Mouse (Mus musculus) cerebellum, postnatal 14 days (tissue): ENCODE measurements around the gene Fbxw7.

Source experiments
- DNase-seq, 2 experiments: peaks; one replicate each; pipeline ENCODE4 v3.0.0; 2021; ENCODE audit warnings: mixed read lengths in 2 of 2

Fbxw7 gene

DNA sequence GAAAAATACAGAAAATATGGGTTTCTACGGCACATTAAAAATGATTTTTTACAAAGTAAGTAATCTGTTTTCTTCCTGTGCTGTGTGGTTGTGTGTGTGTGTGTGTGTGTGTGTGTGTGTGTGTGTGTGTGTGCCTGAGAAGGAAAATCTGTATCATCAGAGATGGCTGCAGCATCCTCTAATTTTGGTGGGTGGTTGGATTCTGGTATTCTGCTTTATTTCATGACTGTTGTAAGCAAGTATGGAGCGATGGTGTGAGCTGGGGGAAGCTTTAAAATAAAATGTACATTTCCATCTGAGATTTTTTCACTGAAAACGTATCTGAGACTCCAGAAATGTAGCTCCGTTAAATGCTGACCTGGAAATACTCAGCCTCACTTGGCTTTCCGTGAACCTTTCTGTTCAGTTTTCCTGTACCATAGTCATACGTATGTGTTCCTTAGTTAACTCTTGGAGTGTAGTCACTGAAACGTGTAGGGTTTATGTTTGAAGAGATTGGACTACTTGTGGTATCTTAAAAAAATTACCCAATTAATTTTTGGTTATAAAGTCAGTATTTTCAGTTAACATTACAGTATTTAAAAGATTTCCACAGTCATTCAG lies 137.6 kb downstream of the Fbxw7 start:
- DNase-seq: no peak

DNA sequence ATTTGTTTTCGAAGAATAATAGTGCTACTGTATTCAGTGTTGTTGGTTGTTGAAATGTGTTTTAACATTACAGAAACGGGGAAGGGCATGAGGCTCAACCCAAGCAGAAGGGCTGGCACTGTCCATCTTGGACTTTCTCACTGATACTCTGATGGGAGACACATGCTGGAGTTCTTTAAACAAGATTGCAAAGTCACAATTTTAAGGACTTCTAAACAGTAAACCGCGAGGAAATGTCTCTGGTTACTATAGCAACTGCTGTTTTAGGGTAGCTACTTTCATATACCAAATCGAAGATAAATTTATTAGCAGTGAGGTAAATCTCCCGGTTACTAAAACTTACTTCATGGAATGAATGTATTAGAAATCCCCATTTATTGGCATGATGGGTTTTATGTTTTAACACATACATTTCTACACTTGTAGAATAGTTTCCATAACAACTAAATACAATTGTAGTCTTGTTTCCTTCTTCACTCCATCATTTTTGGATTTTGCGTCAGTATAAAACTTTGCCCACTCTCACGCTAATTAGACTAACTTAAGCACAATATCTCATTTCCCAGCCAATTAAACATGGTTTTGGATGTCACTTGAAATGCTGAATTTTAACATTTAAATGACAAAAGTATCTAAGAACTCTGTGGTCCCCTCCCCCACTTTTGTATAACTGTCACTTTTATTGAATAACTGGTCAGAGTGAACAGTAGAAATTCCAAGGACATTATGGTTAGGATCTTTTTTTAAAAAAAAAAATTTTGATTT lies 140.1 kb downstream of the Fbxw7 start:
- DNase-seq: no peak

DNA sequence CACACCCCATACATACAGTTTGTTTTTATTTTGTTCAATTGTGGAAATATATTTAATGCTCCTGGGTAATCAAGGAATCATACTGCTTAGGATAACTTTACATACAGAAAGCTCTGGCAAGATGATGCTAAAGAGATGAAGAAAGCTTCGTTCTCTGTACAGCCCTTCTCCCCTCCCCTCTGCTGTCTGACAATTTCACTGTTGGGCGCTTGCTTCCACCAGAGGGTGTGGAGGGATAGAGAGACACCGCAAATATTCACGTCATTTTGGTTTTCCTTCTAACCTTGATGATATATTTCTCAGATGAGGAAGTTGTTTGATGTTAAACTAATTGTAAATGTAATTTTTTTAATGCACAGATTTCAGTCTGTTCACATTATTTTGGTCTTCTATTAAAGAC lies 140.8 kb downstream of the Fbxw7 start:
- DNase-seq: peak; percentile 60 to 62

DNA sequence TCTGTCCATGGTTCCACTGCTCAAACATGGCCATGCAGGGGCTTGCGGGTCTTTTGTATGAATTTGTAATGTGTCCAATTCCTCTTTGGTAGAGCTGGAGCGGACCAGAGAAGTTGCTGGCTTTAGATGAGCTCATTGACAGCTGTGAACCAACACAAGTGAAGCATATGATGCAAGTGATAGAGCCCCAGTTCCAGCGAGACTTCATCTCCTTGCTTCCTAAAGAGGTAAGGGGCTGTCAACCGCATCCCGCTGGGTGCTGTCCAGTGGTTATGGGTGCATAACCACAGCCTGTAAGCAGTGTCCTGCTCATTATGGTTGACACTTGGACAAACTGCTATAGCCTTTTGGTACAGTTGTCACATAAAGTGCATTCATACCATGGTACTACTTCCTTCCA lies 150.1 kb downstream of the Fbxw7 start:
- no peak for DNase-seq

DNA sequence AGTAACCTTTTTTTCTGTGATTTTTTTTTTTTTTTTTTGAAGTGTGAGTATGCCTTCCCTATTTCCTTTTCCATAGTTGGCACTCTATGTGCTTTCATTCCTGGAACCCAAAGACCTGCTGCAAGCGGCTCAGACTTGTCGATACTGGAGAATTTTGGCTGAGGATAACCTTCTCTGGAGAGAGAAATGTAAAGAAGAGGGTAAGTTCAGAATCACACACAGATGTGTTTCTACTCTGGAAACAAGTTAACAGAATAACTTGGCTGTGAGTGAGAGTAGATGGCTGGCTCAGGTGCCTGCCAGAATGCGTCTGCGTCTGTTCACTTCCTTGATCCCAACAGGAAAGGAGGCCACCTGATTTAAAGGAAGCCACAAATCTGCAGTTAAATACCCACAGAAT lies 152.3 kb downstream of the Fbxw7 start:
- no peak for DNase-seq

DNA sequence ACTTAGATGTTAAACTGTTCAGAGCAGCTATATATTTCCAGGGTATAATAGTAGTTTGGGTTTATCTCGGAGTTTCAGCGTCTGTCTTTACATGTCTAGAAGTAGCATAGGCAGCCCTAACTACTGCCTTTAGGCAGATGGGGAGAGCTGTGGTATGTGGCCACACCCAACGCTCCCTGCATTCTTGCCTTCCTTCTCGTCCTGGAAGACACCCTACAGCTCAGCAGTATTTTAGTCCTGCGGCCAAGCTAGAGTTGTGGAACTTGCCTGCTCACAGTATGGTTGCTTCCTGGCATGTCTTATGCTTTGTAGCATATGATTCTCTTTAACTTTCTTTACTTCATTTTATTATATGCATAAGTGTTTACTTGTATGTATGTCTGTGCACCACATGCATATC lies 156.5 kb downstream of the Fbxw7 start:
- DNase-seq: no peak

DNA sequence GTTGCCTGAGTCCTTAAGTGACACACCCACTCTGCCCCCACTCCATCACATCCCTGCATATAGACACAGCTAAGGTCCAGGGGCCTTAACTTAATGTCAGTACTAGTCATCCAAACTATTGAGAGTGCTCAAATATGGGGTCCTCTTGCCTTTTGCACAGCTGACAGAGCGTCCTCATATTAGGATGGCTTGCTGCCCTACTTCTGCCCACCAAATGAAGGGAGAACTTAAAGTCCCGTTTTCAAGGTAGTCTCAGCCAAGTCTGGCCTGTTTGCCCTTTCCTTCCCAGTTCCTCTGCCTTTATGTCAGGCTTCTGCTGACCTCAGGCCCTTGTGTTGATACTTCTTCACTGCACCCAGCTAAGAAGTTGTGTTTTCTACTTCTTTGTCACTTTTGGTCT lies 157.8 kb downstream of the Fbxw7 start:
- DNase-seq: no peak

DNA sequence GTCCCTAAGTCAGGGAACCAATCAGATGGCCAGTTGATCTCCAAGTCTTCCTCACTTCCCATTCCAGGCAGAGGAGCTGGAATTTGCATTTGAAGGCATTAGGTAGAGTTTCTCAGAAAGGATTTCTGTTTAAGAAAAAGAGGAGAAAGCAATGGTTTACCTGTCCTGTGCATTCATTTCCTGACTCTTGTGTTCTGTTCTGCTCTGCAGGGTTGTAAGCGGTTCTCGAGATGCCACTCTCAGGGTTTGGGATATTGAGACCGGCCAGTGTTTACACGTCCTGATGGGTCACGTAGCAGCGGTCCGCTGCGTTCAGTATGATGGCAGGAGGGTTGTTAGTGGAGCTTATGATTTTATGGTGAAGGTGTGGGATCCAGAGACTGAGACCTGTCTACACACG lies 159.1 kb downstream of the Fbxw7 start:
- DNase-seq: no peak

DNA sequence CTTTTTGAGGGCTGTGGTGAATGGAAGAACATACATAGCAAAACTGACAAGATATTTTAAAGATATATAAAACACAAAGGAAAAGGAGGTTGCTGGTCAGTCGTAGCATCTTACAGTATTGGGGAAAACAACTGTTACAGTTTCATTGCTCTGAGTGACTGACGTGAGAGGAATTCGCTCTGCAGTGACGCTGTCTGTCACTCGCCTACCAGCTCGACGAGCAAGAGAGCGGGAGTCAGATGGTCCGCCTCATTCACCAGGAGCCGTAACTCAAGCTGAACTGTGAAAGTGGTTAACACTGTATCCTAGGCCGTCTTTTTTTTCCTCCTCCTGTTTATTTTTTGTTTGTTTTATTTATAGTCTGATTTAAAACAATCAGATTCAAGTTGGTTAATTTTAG lies 163.6 kb downstream of the Fbxw7 start:
- DNase-seq: no peak

DNA sequence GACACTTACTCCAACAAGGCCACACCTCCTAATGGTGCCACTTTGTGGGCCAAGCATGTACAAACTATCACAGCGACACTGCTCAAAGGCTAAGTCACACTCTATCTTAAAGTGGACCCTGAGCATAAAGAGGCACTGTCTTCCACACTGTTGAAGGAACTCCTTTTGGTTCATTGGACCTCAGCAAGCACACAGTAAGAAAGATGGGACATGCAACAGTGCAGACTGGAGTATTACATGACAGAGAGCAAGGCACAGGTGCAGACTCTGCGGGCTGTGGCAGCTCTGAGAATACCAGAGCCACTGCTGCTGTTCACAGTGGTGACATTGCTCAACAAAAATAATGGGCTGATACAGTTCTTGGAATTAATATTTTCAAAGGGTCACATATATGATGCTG lies 165.1 kb downstream of the Fbxw7 start:
- DNase-seq: no peak

DNA sequence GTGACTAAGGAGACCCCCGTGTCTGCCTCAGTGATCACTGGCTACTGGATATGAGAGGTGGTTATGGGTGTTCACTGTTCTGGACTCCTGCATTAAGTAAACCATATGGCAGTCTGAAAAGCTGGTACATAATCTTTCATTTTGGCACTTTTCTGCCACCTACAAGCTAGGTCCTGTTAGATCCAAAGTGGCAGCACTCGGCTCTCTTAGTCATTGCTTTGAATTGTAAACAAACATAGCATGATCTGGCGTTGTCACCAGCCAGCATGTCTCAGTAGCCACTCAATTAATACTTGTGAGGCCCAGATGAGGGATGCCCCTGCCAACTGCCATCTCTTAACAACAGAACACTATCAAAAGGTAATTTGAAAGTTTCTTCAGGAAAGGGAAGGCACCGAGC lies 167.6 kb downstream of the Fbxw7 start:
- no peak for DNase-seq

DNA sequence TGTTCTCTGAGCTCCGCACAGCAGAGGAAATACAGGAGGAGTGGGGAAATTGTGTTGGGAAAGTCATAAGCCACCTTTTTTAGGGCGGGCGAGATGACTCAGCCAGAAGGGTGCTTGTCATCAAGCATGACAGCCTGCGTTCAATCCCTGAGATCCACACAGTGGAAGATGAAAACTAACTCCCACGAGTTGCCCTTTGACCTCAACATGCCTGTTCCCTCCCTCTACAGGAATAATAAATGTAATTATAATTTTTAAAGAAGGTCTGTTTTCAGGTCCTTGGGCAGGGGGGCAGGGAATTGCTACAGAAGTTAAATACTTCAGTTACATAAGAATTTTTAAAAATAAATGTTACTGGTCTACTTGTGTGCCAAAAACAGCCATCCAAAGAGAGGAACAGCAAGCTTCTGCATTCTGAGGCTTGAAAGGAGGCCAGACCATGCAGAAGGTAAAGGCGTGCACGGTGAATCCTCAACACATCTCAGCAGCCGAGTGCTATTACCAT lies 170.1 kb downstream of the Fbxw7 start:
- DNase-seq: no peak

DNA sequence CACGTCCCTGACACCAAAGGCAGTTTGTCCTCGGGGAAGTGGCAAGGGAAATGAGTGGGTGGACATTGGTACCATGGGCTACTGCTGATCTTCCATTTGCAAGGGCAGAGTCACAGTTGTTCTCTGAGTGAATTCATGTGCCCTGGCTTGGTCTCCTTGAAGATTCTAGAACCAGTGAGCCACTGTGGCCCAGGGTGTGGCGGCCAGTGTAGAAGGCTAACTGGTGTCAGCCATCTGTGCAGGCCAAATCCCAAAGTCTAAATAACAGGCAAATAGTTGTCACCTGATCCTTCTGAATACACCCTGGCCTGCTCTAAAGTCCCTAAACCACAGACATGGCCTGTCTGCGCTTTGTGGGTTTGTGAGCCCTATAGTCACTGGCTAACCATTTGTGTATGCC lies 173.8 kb downstream of the Fbxw7 start:
- DNase-seq: no peak

DNA sequence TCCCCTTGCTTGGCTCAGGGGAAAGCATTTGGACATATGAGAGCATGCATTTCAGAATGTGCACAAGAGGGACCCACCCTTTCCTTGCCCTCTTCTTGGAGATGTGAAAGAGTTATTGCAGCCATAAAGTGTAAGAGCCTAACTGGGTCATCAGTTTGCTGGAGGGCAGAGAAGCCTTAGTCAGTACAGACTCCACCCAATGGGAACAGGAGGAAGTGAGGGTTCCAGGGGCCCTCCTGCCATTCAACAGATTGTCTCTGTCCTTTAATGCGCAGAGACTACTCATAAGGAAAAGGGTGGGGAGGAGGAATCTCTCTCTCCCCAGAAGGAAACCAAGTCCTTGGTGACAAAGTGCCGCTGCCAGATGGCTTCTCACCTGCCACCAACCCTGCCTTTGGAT lies 190.2 kb downstream of the Fbxw7 start:
- DNase-seq: no peak

DNA sequence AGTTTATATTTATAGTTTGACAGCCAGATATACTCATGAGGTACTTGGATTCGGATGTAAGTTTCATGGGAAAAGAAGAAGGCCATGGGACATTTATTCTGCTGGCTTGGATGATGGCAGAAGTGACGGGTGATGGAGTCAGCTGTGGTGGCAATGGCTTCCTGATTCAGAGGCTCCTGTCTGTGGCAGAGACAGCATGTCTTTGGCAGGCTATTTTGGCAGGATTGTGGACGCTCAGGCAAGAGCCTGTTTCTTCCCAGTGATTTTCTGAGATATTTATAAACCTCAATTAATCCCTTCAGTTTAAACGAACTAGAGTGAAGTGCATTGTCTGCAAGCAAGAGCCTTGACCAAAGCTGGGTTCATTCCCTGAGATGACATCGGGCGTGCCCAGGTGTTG lies 197.8 kb downstream of the Fbxw7 start:
- peak; percentile 37 to 45 for DNase-seq

DNA sequence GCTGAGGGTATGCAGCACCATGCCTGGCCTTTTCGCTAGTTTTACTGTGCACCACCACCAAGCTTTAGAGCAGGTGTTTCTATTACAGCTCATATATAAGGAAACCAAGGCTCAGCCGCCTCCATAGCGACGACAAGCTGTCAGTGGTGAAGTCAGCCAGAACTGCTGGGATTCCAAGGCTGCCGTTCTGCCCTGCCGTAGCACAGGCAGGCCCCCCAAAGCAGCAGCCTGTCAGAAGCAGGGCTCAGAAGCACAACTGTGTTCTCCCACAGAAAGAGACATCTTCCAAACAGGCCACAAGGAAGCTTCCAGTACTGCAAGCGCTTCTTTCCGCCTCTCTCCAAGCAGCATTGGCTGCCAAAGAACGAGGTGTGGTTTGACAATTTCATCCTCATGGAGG lies 200.6 kb downstream of the Fbxw7 start:
- DNase-seq: peak; percentile 36 to 51

DNA sequence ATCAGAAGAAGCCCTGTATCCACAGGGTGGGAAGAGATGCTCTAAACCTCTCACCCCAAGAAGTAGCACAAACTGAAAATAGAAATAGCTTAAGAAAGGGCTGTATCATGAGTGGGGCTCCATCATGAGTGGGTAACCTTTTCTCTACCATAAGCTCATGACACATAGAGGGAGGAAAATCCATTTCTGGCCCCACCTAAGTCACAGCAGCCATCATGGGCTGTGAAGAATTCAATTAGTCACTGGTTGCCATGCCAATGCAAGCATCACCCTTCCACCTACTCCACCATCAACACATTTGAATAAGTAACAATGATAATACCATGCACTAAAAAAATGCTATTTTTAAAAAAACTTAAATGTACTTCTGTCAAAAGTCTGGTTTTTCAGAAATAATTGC lies 205.1 kb downstream of the Fbxw7 start:
- no peak for DNase-seq

DNA sequence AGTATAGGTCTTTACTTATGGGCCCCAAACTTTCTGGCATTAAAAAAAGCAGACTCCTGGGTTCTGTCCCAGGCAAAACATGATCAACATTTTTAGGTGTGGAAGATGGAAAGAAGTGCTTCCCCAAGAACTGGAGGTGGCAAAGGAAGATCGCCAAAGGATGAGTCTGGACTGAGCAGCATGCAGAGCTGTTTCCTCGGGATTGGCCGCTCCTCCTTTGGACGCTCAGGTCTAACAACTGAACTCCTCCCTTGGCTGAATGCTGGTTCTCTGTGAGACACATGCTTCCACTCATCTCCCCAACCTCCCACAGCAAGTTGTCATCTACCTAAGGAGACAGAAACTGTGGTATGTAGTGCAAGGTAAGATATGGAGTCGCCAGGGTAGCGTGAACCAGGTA lies 206.7 kb downstream of the Fbxw7 start:
- DNase-seq: no peak

DNA sequence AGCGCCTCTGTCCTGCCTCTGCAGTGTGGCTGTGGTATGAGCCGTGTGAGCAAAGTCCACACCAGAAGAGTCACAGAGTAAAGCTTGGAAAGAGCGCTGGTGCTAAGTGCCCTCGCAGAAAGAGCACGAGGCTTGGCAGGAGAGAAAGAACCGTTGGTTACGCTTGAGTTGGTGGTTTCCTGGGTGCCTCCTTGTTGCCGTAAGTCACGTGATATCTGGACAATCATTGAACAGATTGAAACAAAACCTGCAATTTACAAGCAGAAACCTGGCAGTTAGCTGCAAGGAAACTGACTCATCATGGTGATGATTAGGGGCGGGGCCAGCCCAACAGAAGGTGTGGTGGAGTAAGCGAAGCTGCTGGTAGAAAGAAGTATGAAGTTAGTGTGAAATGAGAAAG lies 207.7 kb downstream of the Fbxw7 start:
- DNase-seq: no peak

DNA sequence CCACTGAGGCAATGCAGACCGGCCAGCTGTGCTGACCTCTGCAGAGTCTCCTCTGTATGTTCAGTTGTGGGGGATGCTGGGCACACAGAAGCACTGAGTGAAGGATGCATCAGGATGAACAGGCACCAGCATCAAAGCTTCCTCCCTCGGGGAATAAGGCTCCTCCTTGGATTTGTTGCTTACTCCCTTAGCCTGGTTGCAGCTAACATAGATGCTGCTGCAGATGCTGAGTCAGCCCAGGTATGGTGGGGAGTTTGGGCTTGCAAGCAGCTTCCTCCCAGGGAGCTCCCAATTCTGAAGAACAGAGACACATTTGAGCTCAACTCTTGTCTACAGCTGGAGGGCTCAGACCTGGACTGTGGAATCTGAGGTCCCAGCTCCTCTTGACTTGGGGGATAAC lies 209.2 kb downstream of the Fbxw7 start:
- no peak for DNase-seq

DNA sequence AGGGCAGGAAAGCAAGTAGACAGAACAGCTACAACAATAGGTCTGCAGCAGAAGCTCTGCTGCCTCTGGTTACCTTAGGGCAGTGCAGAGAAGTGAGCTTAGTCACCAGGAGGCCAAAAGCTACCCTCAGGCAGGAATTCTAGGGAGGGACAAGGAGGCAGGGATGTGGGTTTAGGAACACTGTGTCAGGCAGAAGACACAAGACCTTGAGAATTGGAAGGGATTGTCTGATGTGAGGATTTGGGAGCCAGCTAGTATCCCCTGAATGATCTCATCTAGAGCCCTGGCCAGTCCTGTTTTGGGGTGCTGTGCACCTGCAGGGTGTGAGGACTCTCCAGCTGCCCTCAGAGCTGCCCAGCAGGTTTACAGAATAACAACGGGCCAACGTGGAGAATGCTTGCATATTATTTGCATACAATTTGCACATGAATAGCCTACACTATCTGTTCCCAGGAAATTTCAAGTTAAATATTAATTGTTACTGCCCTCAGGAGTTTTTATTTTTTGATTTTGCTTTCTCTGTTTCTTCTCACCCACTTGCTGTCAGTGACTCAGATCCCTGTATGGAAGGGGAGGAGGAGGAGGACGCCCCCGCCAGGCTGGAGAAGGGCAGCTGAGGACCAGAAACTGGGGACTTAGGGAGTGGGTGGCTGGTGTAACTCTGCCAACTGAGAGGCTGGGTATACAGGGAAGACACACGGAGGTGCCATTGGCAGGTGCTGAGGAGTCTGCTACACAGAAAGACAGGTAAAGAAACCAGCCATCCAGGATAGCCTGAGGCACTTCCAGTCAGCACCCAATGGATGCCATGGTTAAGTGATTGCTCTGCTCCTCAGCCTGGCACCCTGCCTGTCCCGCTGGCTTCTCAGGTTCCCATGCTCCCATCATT lies 210.0 kb downstream of the Fbxw7 start:
- no peak for DNase-seq
